Mouse (Mus musculus) thymus, postnatal 4 days (tissue): ENCODE results near the gene Tnfrsf11a.
"Not testable (repeated sequence)": the region's sequence is repeated elsewhere in the genome, so short reads cannot be mapped to it uniquely, and the experiment has no call there.

Experiments used
- DNase-seq: peaks from one replicate; pipeline ENCODE4 v3.0.0; 2021

Gene Tnfrsf11a

DNA sequence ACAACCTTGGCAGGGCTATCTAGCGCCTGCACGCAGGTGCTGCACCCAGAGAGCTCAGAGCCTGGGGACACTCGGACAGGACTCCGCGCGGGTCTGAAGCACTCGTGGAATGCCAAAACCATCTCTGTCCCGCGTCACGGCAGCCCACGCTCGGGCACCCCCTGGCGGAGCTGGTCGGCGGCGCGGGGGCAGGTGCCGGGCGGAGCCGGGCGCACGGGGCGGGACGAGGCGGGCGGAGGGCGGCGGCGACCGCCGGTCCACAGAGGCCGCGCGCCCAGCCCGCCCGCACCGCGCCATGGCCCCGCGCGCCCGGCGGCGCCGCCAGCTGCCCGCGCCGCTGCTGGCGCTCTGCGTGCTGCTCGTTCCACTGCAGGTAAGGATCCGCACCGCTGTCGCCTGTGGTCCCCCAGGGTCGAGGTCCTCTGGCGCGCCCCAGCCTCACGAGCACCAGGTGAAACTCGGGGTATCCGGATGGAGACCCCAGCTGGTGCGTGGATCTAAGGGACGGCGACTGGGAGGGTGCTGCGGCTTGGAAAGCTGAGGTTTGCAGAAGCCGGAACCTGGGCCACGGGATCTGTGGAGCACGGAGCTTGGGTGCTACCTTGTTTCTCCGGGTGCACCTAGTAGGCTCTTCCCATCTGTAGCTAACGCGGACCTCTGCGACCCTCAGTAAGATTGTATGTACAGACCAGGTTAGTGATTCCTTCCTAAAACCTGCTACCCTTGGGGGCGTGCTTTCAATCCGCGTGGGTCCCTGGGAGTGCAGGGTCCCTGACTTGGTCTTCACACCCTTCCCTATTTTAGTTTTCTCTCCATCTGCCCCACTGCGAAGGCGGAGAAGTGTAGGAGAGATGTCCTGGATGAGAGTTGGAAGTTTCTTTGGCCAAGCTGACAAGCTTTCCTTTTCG is at the start of gene Tnfrsf11a:
TSS of gene Tnfrsf11a (plus strand) at position 262 of the 908 bp plus-strand sequence.
- peak; percentile 85 for DNase-seq

DNA sequence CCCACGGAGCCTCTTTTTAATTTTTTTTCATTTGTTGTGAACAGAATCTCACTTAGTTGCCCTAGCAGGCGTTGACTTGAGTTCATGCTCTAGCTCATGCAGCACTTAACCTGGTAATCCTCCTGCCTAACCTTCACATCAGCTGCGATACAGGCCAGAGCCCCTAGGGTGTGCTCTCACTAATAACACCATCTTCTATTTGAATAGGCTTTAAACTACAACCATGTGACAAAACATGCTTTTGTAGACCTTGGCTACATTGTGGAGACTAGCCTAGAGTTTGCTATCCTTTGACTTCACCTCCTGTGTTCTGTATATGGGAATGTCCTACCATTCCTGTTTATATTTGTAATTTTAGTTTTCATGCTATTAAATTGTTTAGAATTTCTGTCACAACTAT is 45.2 kb upstream of the Tnfrsf11a start:
- DNase-seq: peak; percentile 19

DNA sequence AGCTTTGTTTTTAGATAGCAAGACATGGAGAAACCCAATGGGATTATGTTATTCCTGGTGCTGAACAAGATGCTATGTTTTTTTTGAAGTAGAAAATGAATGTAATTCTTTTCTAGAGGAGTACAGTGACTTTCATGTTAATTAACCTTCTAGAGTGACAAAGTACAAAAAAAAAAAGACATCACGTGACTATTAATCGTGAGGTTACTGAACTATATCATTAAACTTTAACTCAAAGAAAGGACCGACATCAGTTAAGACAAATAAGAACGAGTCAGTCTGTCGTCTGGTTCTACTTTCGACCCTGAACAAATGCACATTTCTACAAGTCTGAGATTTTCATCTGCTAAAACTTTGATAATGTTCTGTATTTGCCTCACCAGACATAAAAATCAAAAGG is 42.2 kb upstream of the Tnfrsf11a start:
- no peak for DNase-seq

DNA sequence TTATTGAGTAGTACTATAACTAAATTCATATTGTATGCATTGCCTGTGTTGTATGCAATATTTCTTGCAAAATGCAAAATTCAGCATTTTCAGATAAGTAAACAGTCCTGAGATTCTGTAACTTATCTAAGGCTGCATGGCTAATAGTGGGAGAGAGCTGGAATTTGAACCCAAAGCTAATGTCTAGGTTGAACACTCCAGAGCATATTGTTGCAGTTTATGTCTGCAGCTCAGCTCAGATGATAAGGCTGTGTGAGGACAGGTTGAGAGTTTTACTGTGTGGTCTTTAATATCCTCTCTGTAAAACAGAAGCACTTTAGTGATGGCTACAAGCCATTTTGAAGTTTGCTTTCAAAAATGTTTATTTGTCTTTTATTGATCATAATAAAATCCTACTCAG is 41.0 kb upstream of the Tnfrsf11a start:
- DNase-seq: no peak

DNA sequence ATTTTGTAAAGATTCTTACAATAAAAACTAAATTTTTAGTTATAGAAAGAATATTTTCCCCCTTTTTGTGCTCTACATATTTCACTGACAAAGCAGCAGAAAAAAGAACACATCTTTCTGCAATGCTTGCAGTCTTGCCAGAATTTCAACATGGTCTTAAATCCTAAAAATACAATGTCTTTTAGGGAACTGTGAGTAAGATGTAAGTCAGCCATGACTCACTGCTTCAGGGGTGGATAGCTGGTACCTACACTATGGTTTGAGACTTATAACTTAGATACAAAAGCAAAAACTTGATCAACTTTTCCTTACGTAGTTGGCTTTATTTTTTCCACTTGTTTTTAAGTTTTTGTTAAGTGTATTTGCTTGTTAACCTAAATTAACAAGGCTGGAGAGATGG is 38.0 kb upstream of the Tnfrsf11a start:
- no peak for DNase-seq

DNA sequence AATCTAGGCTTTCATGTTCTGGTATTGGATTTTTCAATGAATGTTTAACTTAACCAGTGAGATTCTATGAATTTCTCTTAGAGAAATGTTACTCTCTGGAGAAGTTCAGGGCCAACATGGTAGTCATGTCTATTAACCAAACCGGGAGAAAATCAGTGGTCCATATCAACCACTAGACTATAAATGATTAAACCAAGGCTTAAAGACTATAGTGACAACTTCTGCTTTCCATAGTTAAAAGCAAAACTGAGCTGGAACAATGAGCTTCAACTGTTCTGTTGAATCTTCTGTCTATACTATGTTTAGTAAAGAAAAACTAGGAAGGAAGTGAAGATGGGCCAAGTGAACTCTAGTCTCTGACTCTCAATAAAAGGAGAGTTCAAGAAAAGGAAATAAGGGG is 34.1 kb upstream of the Tnfrsf11a start:
- no peak for DNase-seq

DNA sequence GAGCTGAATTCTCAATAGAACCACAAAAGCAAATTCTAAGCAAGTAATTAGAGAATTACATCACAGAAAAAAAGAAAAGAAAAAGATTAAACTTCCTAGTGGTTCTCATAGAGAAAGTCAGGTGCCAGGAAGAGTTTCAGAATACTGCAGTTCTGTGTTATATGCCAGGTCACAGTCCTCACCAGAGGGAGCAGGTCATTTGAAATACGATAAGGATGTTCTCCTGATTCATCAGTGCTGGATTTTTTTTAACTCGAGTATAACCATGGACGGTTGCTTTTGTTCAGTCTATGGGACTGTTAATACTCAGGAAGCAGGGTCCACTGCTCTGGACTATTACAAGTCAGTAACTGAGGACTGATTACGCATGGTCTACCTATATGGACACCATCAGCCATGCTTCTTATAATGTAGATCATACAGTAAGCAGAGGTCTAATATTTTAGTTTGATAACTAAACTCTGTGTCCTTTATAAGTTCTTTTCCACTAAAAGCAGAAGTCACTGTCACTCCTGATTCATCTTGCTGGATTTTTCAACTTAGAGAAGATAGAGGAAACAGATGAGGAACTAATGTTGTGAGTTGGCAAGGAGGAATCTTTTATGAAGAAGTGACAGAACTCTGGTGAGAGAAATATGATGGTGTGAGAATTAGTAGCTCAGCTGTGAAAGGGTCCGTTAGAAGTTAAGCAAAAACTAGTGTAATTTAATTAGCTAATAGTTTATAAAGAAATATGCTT is 33.5 kb upstream of the Tnfrsf11a start:
- no peak for DNase-seq

DNA sequence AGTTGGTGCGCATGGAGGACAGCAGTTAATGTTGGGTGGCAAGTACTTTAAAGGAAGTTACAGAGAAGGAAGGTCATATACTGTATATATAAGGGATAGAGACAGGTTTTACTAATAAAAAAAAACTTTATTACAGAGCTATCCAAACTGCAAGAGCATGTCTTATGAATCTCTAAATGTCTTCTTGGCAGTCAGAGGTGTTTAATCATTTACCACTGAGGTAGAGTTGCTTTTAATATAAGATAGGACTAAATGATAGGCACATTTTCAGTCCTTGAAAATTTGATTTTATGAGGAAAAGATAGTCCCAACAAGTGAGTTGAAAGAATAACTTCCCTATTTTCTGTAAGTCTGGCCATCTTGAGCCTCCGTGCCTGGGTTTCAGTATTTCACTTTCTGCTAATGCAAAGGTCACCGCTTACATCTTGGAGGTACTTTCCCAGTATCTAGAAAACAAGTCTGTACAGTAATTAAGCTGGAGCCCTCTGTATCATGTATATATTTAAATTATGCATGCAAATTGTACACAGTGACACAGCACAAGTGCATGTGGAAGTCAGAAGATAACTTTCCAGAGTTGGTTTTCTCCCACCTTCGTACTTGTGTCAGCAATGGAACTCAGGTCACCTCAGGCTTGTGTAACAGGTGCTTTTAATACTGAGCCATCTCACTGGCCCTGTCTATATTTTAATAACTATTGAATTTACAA is 32.3 kb upstream of the Tnfrsf11a start:
- no peak for DNase-seq

DNA sequence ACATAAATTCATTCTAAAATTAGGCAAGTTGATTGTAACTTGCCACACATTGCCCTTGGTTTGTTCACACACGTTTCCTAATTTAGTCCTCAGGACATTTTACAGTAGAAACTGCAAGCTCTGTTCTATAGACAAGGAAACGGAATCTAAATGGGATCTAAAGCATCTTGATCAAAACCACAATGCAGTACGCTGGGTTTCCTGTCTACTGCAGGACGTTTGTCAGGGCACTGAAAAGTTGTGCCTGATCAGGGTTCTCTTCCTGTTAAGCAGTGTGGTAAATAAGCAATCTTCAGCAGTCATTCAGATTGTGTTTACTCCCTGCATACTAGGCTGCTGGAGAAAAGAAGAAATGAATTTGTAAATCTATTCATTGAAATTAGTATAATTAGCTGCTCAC is 28.3 kb upstream of the Tnfrsf11a start:
- no peak for DNase-seq

DNA sequence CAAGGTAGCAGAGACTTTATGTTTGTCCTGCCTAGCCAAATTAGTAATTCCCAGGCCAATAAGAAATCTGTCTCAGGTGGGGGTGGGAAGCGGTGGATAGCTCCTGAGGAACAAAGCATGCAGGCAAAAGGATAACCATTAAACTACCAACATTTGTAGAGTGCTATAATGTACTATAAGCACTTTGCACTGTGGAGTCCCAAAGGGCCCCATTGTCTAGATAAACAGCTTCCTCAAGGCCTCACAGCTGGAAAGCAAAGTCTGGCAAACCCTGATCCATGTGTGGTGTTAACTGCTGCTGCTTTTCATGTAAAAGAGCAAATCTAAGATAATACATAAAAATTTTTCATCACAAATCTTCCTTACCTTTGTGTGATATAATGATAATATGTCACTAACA is 27.6 kb upstream of the Tnfrsf11a start:
- DNase-seq: no peak

DNA sequence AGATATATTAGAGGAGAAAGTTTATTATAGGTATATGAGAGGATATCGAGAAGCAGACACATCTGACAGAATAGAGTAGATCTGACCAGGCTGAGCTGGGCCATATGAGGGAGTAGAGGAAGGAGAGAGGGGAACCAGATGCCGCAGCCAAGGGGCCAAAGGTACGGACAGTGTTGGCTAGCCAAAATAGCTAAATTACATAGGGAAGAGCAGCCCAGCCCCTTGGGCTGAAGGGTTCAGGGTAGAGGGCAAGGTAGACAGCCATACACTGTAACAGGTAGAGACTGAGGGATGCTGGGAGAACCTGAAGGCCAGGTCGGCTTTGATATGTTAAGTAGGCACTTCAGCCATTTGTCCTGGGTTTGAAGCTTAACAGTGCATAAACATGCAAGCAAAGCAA is 21.7 kb upstream of the Tnfrsf11a start:
- DNase-seq: no peak

DNA sequence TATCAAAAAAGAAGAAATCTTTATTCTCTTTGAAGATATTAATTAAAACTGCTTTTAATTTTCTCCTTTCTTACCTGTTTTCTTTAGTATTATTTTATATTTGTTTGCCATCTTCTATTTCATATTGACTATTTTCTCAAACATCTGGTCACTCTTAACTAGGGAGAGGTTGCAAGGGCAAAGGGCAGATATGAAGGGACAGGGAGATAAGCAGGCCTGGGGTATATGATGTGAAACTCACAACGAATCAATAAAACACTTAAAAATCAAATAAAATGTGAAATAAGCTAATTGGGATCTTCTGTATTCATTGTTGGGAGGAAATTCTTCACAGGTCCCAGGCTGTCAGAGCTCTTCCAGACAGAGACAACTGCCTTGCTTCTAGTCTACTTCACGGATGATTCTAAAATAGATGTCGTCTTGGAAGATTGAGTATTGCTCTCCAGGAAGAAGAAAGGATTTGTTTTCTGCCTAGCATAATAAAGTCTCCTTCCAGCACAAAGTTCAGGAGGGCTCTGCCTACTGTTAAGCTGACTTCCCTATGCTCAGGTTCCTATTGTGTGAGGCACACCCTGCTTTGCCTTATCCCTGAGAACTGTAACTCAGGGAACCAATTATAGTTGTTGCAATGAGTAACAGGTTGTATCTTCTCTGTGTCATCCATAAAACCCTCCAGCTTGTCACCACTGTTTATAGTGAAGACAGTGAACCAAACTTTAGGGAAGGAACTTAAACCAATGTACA is 20.9 kb upstream of the Tnfrsf11a start:
- DNase-seq: no peak

DNA sequence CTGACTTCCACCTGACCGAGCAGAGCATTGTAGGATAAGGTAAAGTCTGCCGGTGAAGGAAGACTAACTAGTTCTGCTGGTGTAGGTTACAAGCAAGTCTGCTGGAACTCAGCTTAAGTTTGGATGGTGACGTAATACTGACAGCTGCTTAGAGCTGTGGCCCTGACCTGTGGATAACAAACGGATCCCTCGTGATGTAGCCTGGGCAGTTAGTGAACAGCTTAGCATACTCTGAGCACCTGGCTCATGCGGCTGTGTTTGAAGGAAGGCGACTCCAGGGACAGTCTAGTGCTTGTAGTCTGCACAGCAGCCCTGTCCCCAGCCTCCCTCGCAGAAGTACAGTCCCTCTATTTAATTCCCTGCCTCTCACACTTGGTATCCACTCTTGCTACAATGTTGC is 14.9 kb upstream of the Tnfrsf11a start:
- no peak for DNase-seq

DNA sequence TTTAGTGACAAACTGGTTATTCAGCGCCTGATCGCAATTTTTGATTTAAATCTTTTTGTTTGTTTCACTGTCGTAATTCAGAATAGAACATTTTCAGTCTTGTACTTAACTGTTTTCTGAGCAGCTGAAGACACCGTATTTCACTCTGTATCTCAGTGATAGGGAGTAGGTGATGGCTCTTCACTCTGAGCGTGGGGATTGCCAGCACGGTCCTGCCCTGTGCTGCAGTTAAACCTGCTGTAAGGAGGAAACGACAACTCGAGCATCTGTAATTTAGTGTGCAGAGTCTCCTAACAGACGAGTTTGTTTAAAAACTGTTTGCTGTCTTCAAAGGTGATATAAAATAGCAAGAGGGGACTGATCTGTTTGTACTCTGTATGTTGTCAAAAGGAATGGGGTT is 14.4 kb upstream of the Tnfrsf11a start:
- DNase-seq: not testable (repeated sequence)

DNA sequence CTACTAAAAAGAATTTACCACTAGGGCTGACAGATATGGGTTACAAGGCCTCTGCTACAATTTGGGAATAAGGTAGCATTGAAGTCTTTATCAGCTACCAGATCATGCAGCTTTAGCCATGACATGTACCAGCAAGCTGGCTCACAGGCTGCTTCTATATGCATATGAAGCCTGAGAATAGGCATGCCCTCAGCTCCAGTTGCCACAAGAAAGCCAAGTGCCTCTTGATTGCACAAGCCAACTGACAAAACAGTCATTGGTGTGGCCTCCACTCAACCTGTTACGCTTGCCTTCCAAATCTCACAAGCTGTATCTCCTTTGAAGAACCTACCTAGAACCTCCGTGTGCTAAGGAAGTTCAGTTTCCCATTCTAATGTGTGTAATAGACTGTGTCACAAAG is 12.1 kb upstream of the Tnfrsf11a start:
- DNase-seq: no peak

DNA sequence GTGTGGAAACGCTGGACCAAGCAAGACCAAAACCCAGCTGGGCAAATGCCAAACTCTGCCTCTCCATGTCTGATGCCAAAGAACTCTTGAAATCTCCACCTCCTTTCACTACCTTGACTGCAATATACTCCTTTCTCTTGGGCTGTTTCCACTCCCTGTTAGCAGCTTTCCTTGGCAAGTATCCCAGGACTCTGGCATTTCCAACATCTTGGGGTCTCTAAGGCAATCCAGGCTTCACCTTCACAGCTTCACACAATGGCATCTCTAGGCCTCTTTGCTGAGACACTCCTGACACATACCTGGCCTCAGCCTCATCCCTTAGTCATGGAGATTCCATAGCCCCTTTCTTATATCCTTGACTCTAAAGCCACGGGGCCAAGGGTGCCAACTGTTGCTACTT is 9.8 kb upstream of the Tnfrsf11a start:
- DNase-seq: no peak

DNA sequence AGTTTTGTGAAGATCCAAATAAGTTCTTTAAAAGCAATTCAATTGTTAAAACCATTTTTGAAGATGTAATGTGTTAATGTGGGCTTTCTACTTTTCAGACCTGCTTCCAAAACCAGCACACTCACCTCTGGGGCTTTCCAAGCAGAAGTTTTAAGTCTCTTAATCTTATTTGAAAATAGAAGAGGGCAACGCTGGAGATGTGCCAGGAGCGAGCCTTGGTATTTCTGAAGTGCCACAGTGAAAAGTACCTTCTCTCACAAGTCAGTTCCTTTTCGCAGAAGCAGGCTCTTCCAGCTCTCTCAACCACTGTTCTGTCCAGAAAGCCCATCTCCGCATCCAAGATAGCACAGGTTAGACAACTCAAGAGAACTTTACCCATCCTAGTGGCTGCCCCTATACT is 4.1 kb upstream of the Tnfrsf11a start:
- no peak for DNase-seq

DNA sequence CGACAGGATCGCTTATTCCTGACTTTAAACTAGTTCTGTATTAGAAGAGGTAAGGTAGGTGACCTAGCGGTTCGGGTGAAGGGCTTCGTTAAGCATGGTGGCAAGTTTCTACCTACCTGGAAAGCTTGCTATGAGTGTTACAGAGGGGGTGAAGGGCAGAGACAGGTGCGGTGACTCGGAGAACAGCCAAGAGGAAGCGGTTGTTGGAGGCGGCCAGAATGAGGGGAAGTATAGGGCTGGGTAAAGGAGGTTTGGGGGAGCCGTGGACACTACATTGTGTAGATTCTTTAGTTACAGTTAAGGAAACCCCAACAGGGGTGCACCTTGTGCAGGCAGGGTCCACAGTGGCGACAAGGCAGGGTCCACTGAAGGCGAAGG is 450 bp upstream of the Tnfrsf11a start:
- DNase-seq: no peak

DNA sequence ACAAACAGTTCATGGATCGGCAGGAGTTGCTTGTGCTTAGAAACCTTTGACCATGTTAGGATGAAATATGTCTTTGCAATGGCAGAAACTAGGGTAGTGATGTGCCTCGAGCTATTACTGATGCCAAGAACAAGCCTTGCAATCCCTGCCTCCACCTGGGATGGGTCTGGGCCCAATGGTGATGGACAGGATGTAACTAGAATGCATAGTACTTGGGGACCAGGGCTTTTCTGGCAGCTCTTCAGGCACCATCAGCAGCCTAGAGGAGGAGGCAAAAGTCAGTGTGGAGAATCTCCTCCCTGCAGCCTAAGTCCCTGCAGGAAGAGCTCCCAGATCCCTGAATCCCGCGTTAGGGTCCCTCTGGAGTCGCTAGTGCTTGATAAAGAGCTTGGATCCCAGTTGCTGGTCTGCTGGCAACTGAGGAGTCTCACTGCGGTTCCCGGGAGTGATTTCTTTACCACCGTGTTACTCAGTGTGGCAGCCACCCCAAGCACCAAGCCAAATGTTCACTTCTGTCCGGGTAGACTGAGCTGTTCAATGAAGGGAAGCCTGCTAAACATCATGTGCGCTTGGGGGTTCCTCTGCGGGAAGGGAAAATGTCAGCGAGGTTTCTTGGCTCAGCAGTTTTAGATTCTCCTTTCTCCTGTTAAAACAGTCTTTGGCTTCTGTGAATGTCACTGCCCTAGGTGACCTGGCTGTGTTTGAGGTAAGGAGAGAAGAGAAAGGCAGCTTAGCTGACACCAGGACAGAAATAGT is 1.1 kb downstream of the Tnfrsf11a start:
- no peak for DNase-seq

DNA sequence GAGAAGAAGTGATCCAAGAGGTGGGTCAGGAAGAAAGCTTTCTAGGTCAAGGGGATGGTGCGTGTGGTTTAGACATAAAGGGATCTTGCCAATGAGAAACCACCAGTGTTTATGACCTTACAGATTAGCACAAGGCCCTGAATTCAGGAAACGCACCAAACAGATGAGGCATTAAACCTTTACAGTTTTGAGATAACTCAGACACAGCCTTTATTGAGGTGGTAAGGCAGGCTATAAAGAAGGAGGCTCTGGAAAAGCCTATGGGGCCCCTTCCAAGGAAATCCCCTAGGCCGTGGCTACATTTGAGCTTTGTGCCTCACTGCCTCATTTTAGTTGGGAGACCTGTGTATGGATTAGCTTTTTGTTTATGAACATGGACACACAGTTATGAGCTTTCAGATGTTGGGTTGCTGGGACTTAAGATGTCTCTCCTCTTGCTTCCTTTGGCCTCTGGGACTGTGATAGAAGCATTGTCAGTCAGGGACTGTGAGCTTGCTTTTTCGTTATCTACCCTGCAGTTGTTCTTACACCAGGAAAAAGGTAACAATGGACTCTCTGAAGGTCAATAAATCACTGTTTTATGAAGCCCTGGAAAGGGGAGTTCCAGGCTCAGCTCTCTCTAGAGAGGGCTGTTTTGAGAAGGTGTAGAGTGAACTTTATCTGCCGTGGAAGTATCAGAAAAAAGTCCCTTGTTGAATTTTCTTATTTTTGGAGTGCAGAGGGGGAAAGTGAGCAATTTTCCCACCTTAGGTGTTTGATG is 3.9 kb downstream of the Tnfrsf11a start:
- no peak for DNase-seq

DNA sequence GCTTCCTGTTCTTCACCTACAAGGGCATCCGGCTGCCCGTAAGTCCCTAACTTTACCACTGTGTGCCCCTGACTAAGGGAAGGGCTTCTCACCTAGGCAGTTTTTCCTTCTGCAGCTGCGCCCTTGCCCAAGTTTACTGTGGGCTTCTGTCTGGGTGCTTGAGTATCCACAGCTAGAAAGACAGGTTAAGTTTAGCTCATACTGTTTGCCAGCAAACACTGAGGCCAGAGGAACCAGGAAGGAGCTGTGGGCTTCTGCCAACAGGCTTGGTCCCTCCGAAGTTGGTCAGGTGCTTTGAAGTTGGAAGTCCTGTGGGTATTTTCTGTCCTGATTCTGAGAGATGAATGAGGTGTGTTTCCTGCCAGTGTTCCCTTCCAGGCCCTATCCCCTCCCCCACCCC is 4.6 kb downstream of the Tnfrsf11a start:
- no peak for DNase-seq
